Mouse (Mus musculus): Measurements from ENCODE around the gene Marco. TPM values are rescaled to one million over a fixed set of nuclear protein-coding genes. Genes with fewer than 3 reads are reported as not detected.

Marco gene
- total and polyA plus RNA-seq, 3 experiments: 0.15 to 0.79 (median 0.76) TPM

GRCm38 (mm10) chr1:120536998-120537397 is 32.2 kb upstream of the Marco start:
- TF ChIP-seq MAX (IDR thresholded peaks at IDR 0.05; ENCODE audit: low read length) (no peak), BHLHE40 (IDR thresholded peaks at IDR 0.05; ENCODE audit: low read depth, low read length) (0 out of 2 replicates have a peak, but pooled peaks have one; percentile 15), HCFC1 (IDR thresholded peaks at IDR 0.05; ENCODE audit: low read depth, low read length) (no peak), MAZ (IDR thresholded peaks at IDR 0.05; ENCODE audit: low read depth, low read length) (no peak), TCF12 (IDR thresholded peaks at IDR 0.05; ENCODE audit: low read depth, low read length) (0 out of 2 replicates have a peak, but pooled peaks have one; percentile 23), RAD21 (IDR thresholded peaks at IDR 0.05; ENCODE audit: low read depth, low read length) (no peak), POLR2AphosphoS2 (IDR thresholded peaks at IDR 0.05; ENCODE audit: low read depth, low read length) (no peak), E2F4 (IDR thresholded peaks at IDR 0.05; ENCODE audit: insufficient replicate concordance, low read depth, low read length) (no peak), PAX5 (IDR thresholded peaks at IDR 0.05; ENCODE audit: low read length) (no peak), IRF4 (IDR thresholded peaks at IDR 0.05; ENCODE audit: low read depth, low read length) (peak; percentile 54; the same call in 1 of the 2 replicates), RCOR1 (conservative IDR thresholded peaks at IDR 0.05; ENCODE audit: low read depth, low read length) (peak; percentile 57; the same call in 1 of the 2 replicates), USF2 (conservative IDR thresholded peaks at IDR 0.05; ENCODE audit: low read depth, low read length) (no peak), EP300 (IDR thresholded peaks at IDR 0.05; ENCODE audit: low read length) (peak; percentile 56; the same call in 1 of the 2 replicates), USF1 (IDR thresholded peaks at IDR 0.05; ENCODE audit: low read depth, low read length) (no peak), ZC3H11A (IDR thresholded peaks at IDR 0.05; ENCODE audit: low read depth, low read length) (no peak), CHD2 (IDR thresholded peaks at IDR 0.05; ENCODE audit: low read length) (no peak), MAFK (IDR thresholded peaks at IDR 0.05; ENCODE audit: insufficient replicate concordance, low read length) (no peak), ETS1 (conservative IDR thresholded peaks at IDR 0.05; ENCODE audit: low read depth, low read length) (no peak; the same call in 1 of the 2 replicates)
- peaks cover 54 to 91% of the 10 kb centered on the region in 2 experiments for H3K4me1 ChIP-seq (ENCODE audit: control insufficient read depth in 1 of 2, insufficient read depth in 2 of 2)
- dilution Hi-C loops (cut with MboI; ENCODE audit: extremely low pct_ligation_motif_present, extremely low pct_unique_long_range_greater_than_20kb, low sequenced_read_pairs): no loop called here
- DNase-seq (ENCODE audit: extremely low read depth): peak; percentile 41
- no peaks in the 10 kb centered on the region for H3K36me3 ChIP-seq (replicated peaks in 1 of 2; ENCODE audit: control insufficient read depth in 1 of 2, insufficient read depth in 1 of 2, low read length in 1 of 2)
- peak overlapping the region; percentile 45 for H3K4me2 ChIP-seq (ENCODE audit: insufficient read depth, low read depth, poor library complexity, severe bottlenecking)
- no peaks in the 10 kb centered on the region for H3K79me2 ChIP-seq (replicated peaks; ENCODE audit: control insufficient read depth, extremely low read depth, insufficient read depth, poor library complexity, severe bottlenecking)
- H3K9ac ChIP-seq (ENCODE audit: insufficient read depth, low read depth): no peak overlapping the region
- no peaks in the 10 kb centered on the region for H3K27me3 ChIP-seq (replicated peaks)
- H3K27ac ChIP-seq (ENCODE audit: insufficient read depth, low read depth): peak overlapping the region; percentile 95
- no peak overlapping the region for H3K4me3 ChIP-seq (replicated peaks in 1 of 3; ENCODE audit: low read depth in 2 of 3, low read length in 2 of 3, poor library complexity in 1 of 3)
- H3K9me3 ChIP-seq (replicated peaks; ENCODE audit: low read length): no peaks in the 10 kb centered on the region
- in situ Hi-C loops (cut with MboI; ENCODE audit: low pct_ligation_motif_present, low pct_unique_long_range_greater_than_20kb, low sequenced_read_pairs): loop anchor here (10.0 to 25.0 kb wide), 2 partner anchors 125 to 302 kb away; no protein-coding TSS in a partner anchor

GRCm38 (mm10) chr1:120535919-120536318 is 31.1 kb upstream of the Marco start:
- H3K9ac ChIP-seq (ENCODE audit: insufficient read depth, low read depth): no peak overlapping the region
- H3K27me3 ChIP-seq (replicated peaks): no peaks in the 10 kb centered on the region
- no peaks in the 10 kb centered on the region for H3K36me3 ChIP-seq (replicated peaks in 1 of 2; ENCODE audit: control insufficient read depth in 1 of 2, insufficient read depth in 1 of 2, low read length in 1 of 2)
- no peak overlapping the region for H3K4me2 ChIP-seq (ENCODE audit: insufficient read depth, low read depth, poor library complexity, severe bottlenecking)
- in situ Hi-C loops (cut with MboI; ENCODE audit: low pct_ligation_motif_present, low pct_unique_long_range_greater_than_20kb, low sequenced_read_pairs): loop anchor here (10.0 to 25.0 kb wide), 2 partner anchors 124 to 301 kb away; no protein-coding TSS in a partner anchor
- no peak overlapping the region for H3K4me3 ChIP-seq (replicated peaks in 1 of 3; ENCODE audit: low read depth in 2 of 3, low read length in 2 of 3, poor library complexity in 1 of 3)
- H3K27ac ChIP-seq (ENCODE audit: insufficient read depth, low read depth): peak overlapping the region; percentile 95
- H3K79me2 ChIP-seq (replicated peaks; ENCODE audit: control insufficient read depth, extremely low read depth, insufficient read depth, poor library complexity, severe bottlenecking): no peaks in the 10 kb centered on the region
- H3K9me3 ChIP-seq (replicated peaks; ENCODE audit: low read length): no peaks in the 10 kb centered on the region
- dilution Hi-C loops (cut with MboI; ENCODE audit: extremely low pct_ligation_motif_present, extremely low pct_unique_long_range_greater_than_20kb, low sequenced_read_pairs): no loop called here
- no peak for DNase-seq (ENCODE audit: extremely low read depth)
- H3K4me1 ChIP-seq (ENCODE audit: control insufficient read depth in 1 of 2, insufficient read depth in 2 of 2): peaks cover 54 to 95% of the 10 kb centered on the region in 2 experiments
- TF ChIP-seq JUND (conservative IDR thresholded peaks at IDR 0.05; ENCODE audit: low read depth, low read length): peak; percentile 73
- no peak for TF ChIP-seq GABPA (IDR thresholded peaks at IDR 0.05; ENCODE audit: insufficient replicate concordance, low read depth, low read length)
- TF ChIP-seq JUN (IDR thresholded peaks at IDR 0.05; ENCODE audit: insufficient read depth, low read depth, low read length): peak; percentile 66
- no peak for TF ChIP-seq HCFC1 (IDR thresholded peaks at IDR 0.05; ENCODE audit: low read depth, low read length)
- TF ChIP-seq CHD2 (IDR thresholded peaks at IDR 0.05; ENCODE audit: low read length): no peak
- no peak for TF ChIP-seq MEF2A (IDR thresholded peaks at IDR 0.05; ENCODE audit: borderline replicate concordance, low read depth, low read length)
- TF ChIP-seq SIN3A (IDR thresholded peaks at IDR 0.05; ENCODE audit: low read length): no peak
- TF ChIP-seq POLR2AphosphoS2 (IDR thresholded peaks at IDR 0.05; ENCODE audit: low read depth, low read length): no peak
- 0 out of 2 replicates have a peak, but pooled peaks have one; percentile 38 for TF ChIP-seq TCF12 (IDR thresholded peaks at IDR 0.05; ENCODE audit: low read depth, low read length)
- no peak for TF ChIP-seq ELF1 (IDR thresholded peaks at IDR 0.05; ENCODE audit: low read depth, low read length)
- TF ChIP-seq BHLHE40 (IDR thresholded peaks at IDR 0.05; ENCODE audit: low read depth, low read length): 0 out of 2 replicates have a peak, but pooled peaks have one; percentile 6
- TF ChIP-seq ZNF384 (IDR thresholded peaks at IDR 0.05; ENCODE audit: low read depth, low read length): no peak
- no peak for TF ChIP-seq USF2 (conservative IDR thresholded peaks at IDR 0.05; ENCODE audit: low read depth, low read length)
- no peak for TF ChIP-seq MYC (IDR thresholded peaks at IDR 0.05; ENCODE audit: low read depth, low read length)
- TF ChIP-seq USF1 (IDR thresholded peaks at IDR 0.05; ENCODE audit: low read depth, low read length): no peak
- no peak for TF ChIP-seq MXI1 (IDR thresholded peaks at IDR 0.05; ENCODE audit: low read depth, low read length)
- TF ChIP-seq EP300 (IDR thresholded peaks at IDR 0.05; ENCODE audit: low read length): peak; percentile 44; the same call in 1 of the 2 replicates
- TF ChIP-seq IRF4 (IDR thresholded peaks at IDR 0.05; ENCODE audit: low read depth, low read length): peak; percentile 59; the same call in 1 of the 2 replicates
- TF ChIP-seq RCOR1 (conservative IDR thresholded peaks at IDR 0.05; ENCODE audit: low read depth, low read length): no peak
- no peak for TF ChIP-seq CTCF (conservative IDR thresholded peaks at IDR 0.05 in 1 of 2, IDR thresholded peaks at IDR 0.05 in 1 of 2; ENCODE audit: low read depth in 2 of 2, low read length in 2 of 2)
- TF ChIP-seq MAZ (IDR thresholded peaks at IDR 0.05; ENCODE audit: low read depth, low read length): no peak
- no peak for TF ChIP-seq RAD21 (IDR thresholded peaks at IDR 0.05; ENCODE audit: low read depth, low read length)
- TF ChIP-seq E2F4 (IDR thresholded peaks at IDR 0.05; ENCODE audit: insufficient replicate concordance, low read depth, low read length): no peak
- no peak for TF ChIP-seq ETS1 (conservative IDR thresholded peaks at IDR 0.05; ENCODE audit: low read depth, low read length)
